In the genomic region with DNA sequence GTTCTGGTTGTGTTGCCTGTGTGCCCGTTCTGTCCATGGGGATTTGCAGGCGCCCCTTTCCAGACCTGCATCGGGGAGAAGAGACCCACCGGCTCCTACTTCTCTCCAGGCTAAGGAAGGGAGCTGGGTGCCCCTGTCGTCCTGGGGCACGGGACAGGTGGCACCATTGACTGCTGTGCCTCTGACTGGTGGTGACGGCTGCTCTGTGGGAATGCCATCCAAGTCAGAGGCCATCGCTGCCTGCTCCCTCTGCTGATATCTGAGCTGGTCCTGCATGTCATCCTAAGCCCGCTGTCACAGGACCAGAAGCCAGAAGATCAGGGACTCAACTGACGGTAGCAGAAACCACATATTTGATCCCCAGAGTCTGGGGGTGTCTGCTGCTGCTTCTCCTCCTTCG, we compare ENCODE assay signal across 14 mouse cellular contexts. TPM values are rescaled to one million over a fixed set of nuclear protein-coding genes. Genes with fewer than 3 reads are reported as not detected.
DNase-seq lines count a peak whose midpoint lies in the region; ATAC-seq lines count a peak whose summit lies in the region.
"Had no signal": no experiment of that assay in that cellular context is flagged by ENCODE, and none has a peak within 500 bp of the region (broad histone marks: within the 10 kb centered on the region; RNA-seq: fewer than 3 reads in every experiment).

No protein-coding gene starts in this region.

- no peaks in the 10 kb centered on the region for H3K9me3 ChIP-seq in hindbrain, embryonic 12.5 days (replicated peaks)
- H3K9me3 ChIP-seq in hindbrain, embryonic 14.5 days (ENCODE audit: control insufficient read depth, low read length), result no peaks in the 10 kb centered on the region
- H3K9me3 ChIP-seq in midbrain, embryonic 11.5 days (ENCODE audit: control insufficient read depth, low read length), result no peaks in the 10 kb centered on the region
- no peaks in the 10 kb centered on the region for H3K9me3 ChIP-seq in midbrain, embryonic 16.5 days (replicated peaks; ENCODE audit: control insufficient read depth, low read length, poor library complexity, severe bottlenecking)
- no peaks in the 10 kb centered on the region for H3K9me3 ChIP-seq in embryonic facial prominence, embryonic 12.5 days

- peak overlapping the region; percentile 41; the same call in 1 of the 2 replicates for H3K9ac ChIP-seq in hindbrain, embryonic 12.5 days
- no peak overlapping the region for H3K9ac ChIP-seq in hindbrain, embryonic 14.5 days
- H3K9ac ChIP-seq in midbrain, embryonic 11.5 days (ENCODE audit: low read length), result peak overlapping the region; percentile 26; the same call in 1 of the 2 replicates
- H3K9ac ChIP-seq in midbrain, embryonic 16.5 days (ENCODE audit: low read depth, low read length), result no peak overlapping the region
- H3K9ac ChIP-seq in embryonic facial prominence, embryonic 12.5 days, result no peak overlapping the region; the same call in 1 of the 2 replicates
- H3K9ac ChIP-seq: liver, embryonic 14.5 days had no signal

- H3K27ac ChIP-seq in hindbrain, embryonic 12.5 days, result no peak overlapping the region
- no peak overlapping the region for H3K27ac ChIP-seq in hindbrain, embryonic 14.5 days
- no peak overlapping the region for H3K27ac ChIP-seq in midbrain, embryonic 11.5 days (ENCODE audit: low read depth, low read length)
- H3K27ac ChIP-seq in midbrain, embryonic 16.5 days (ENCODE audit: low read length), result no peak overlapping the region
- no peak overlapping the region for H3K27ac ChIP-seq in embryonic facial prominence, embryonic 12.5 days
- H3K27ac ChIP-seq in macrophage, result peak overlapping the region; percentile 78
- H3K27ac ChIP-seq: liver, embryonic 14.5 days had no signal

- peaks cover 30% of the 10 kb centered on the region for H3K79me2 ChIP-seq in macrophage (ENCODE audit: inconsistent target)

- H3K27me3 ChIP-seq in hindbrain, embryonic 12.5 days, result peaks cover 10% of the 10 kb centered on the region; the same call in 1 of the 2 replicates
- no peaks in the 10 kb centered on the region for H3K27me3 ChIP-seq in hindbrain, embryonic 14.5 days (ENCODE audit: control insufficient read depth, insufficient read depth, low read length)
- H3K27me3 ChIP-seq in midbrain, embryonic 11.5 days (ENCODE audit: control insufficient read depth, insufficient read depth, low read length), result no peaks in the 10 kb centered on the region
- no peaks in the 10 kb centered on the region for H3K27me3 ChIP-seq in midbrain, embryonic 16.5 days (ENCODE audit: control insufficient read depth, insufficient read depth, low read depth, low read length)
- H3K27me3 ChIP-seq in embryonic facial prominence, embryonic 12.5 days, result no peaks in the 10 kb centered on the region

- H3K4me2 ChIP-seq in hindbrain, embryonic 12.5 days (replicated peaks), result no peak overlapping the region
- no peak overlapping the region for H3K4me2 ChIP-seq in hindbrain, embryonic 14.5 days (replicated peaks)
- no peak overlapping the region for H3K4me2 ChIP-seq in midbrain, embryonic 11.5 days
- no peak overlapping the region for H3K4me2 ChIP-seq in midbrain, embryonic 16.5 days (ENCODE audit: low read length)
- 0 out of 2 replicates have a peak overlapping the region, but pooled peaks have one; percentile 9 for H3K4me2 ChIP-seq in embryonic facial prominence, embryonic 12.5 days (replicated peaks)

- 62% methylated on average over 11 of the region's 11 CpGs for WGBS in hindbrain, embryonic 12.5 days
- WGBS in hindbrain, embryonic 14.5 days, result 66% methylated on average over 11 of the region's 11 CpGs
- 72% methylated on average over 11 of the region's 11 CpGs for WGBS in midbrain, embryonic 11.5 days
- 64% methylated on average over 11 of the region's 11 CpGs for WGBS in midbrain, embryonic 16.5 days
- WGBS in embryonic facial prominence, embryonic 12.5 days, result 58% methylated on average over 11 of the region's 11 CpGs
- WGBS in macrophage (ENCODE audit: missing documents), result 54% methylated on average over 11 of the region's 11 CpGs

- no peak for ATAC-seq in hindbrain, embryonic 12.5 days (ENCODE audit: low FRiP score)
- ATAC-seq in hindbrain, embryonic 14.5 days (ENCODE audit: low FRiP score), result no peak
- no peak for ATAC-seq in midbrain, embryonic 11.5 days (ENCODE audit: low FRiP score)
- no peak for ATAC-seq in midbrain, embryonic 16.5 days
- no peak for ATAC-seq in embryonic facial prominence, embryonic 12.5 days (ENCODE audit: insufficient number of reproducible peaks, insufficient read depth, low FRiP score, low TSS enrichment)

- peaks cover 49% of the 10 kb centered on the region for H3K4me1 ChIP-seq in hindbrain, embryonic 12.5 days
- H3K4me1 ChIP-seq in hindbrain, embryonic 14.5 days (replicated peaks; ENCODE audit: control insufficient read depth, insufficient read depth, low read length), result peaks cover 3% of the 10 kb centered on the region; the same call in 1 of the 2 replicates
- no peaks in the 10 kb centered on the region; the same call in 1 of the 2 replicates for H3K4me1 ChIP-seq in midbrain, embryonic 11.5 days (ENCODE audit: control insufficient read depth, insufficient read depth, low read length)
- H3K4me1 ChIP-seq in midbrain, embryonic 16.5 days (ENCODE audit: control insufficient read depth, insufficient read depth, low read length), result no peaks in the 10 kb centered on the region; the same call in 1 of the 2 replicates
- H3K4me1 ChIP-seq in embryonic facial prominence, embryonic 12.5 days, result peaks cover 41% of the 10 kb centered on the region

- H3K36me3 ChIP-seq in hindbrain, embryonic 12.5 days, result peaks cover 2% of the 10 kb centered on the region; the same call in 1 of the 2 replicates
- H3K36me3 ChIP-seq in hindbrain, embryonic 14.5 days (replicated peaks; ENCODE audit: control insufficient read depth, insufficient read depth), result 0 out of 2 replicates have a peak, but pooled peaks cover 7% of the 10 kb centered on the region
- no peaks in the 10 kb centered on the region for H3K36me3 ChIP-seq in midbrain, embryonic 11.5 days (ENCODE audit: control insufficient read depth, insufficient read depth, low read length)
- no peaks in the 10 kb centered on the region for H3K36me3 ChIP-seq in midbrain, embryonic 16.5 days (ENCODE audit: control insufficient read depth, insufficient read depth, low read length)
- H3K36me3 ChIP-seq in embryonic facial prominence, embryonic 12.5 days, result no peaks in the 10 kb centered on the region
- no peaks in the 10 kb centered on the region for H3K36me3 ChIP-seq in macrophage (ENCODE audit: inconsistent target)

- no peak for DNase-seq in hindbrain, embryonic 14.5 days (ENCODE audit: low spot score)
- DNase-seq in midbrain, embryonic 11.5 days (ENCODE audit: low spot score, missing footprints), result no peak
- no peak for DNase-seq in frontal cortex, postnatal 10 days (ENCODE audit: low spot score in 2 of 2)
- DNase-seq: adrenal gland, adult 8-10 months; heart, adult 18-20 months; kidney, adult 11 months; spleen, adult 18-20 months had no signal

- no peak overlapping the region for H3K4me3 ChIP-seq in hindbrain, embryonic 12.5 days
- H3K4me3 ChIP-seq in hindbrain, embryonic 14.5 days (replicated peaks; ENCODE audit: low read length), result no peak overlapping the region
- H3K4me3 ChIP-seq in midbrain, embryonic 11.5 days (ENCODE audit: low read depth, low read length), result no peak overlapping the region
- no peak overlapping the region for H3K4me3 ChIP-seq in midbrain, embryonic 16.5 days (ENCODE audit: low read depth, low read length)
- no peak overlapping the region for H3K4me3 ChIP-seq in embryonic facial prominence, embryonic 12.5 days
- H3K4me3 ChIP-seq in macrophage (ENCODE audit: inconsistent target), result peak overlapping the region; percentile 20

RNA-seq across cellular contexts. Expression of a gene that starts 2.6 kb away (rescaled TPM):
- 1.6 and 2.1 TPM in 2 replicates for polyA plus RNA-seq in hindbrain, embryonic 12.5 days (2016; fragmentation: Nextera tagmentation; extraction: Ambion mirVana)
- 0.26 TPM in 1 of 2 replicates, not detected in the other for polyA plus RNA-seq in hindbrain, embryonic 14.5 days (2014; fragmentation: Nextera tagmentation; extraction: Ambion mirVana)
- 0.94 and 1.2 TPM in 2 replicates for polyA plus RNA-seq in midbrain, embryonic 11.5 days (2014; fragmentation: Nextera tagmentation; extraction: Ambion mirVana)
- polyA plus RNA-seq in midbrain, embryonic 16.5 days (2015; fragmentation: Nextera tagmentation; extraction: Ambion mirVana), result 0.22 and 0.23 TPM in 2 replicates
- polyA plus RNA-seq in embryonic facial prominence, embryonic 12.5 days (2016; fragmentation: Nextera tagmentation; extraction: Ambion mirVana), result 1.7 and 2.2 TPM in 2 replicates
- total RNA-seq in macrophage (2018; cell fraction: chromatin; rRNA removed), result 10 to 100 TPM in 2 of 26 experiments, 1 to 10 TPM in 24; 1.4 to 12.8 (median 4.6) TPM
- 10 to 100 TPM in 7 of 26 experiments, 1 to 10 TPM in 19; 2.9 to 21.7 (median 7.9) TPM for total RNA-seq in macrophage (2018; cell fraction: cytosol; rRNA removed)
- total RNA-seq in macrophage (2018; cell fraction: nucleus; rRNA removed), result 10 to 100 TPM in 18 of 26 experiments, 1 to 10 TPM in 8; 3.3 to 24.8 (median 11.9) TPM
- polyA plus RNA-seq in macrophage (2018), result 2.2 to 3.8 TPM (median 3.6 TPM) in 3 replicates

RNA-seq across cellular contexts. Expression of a gene that starts 15.1 kb away (rescaled TPM):
- polyA plus RNA-seq in hindbrain, embryonic 12.5 days (2016; fragmentation: Nextera tagmentation; extraction: Ambion mirVana), result 185 and 210 TPM in 2 replicates
- polyA plus RNA-seq in hindbrain, embryonic 14.5 days (2014; fragmentation: Nextera tagmentation; extraction: Ambion mirVana), result 510 and 527 TPM in 2 replicates
- polyA plus RNA-seq in midbrain, embryonic 11.5 days (2014; fragmentation: Nextera tagmentation; extraction: Ambion mirVana), result 284 and 295 TPM in 2 replicates
- polyA plus RNA-seq in midbrain, embryonic 16.5 days (2015; fragmentation: Nextera tagmentation; extraction: Ambion mirVana), result 405 and 443 TPM in 2 replicates
- polyA plus RNA-seq in embryonic facial prominence, embryonic 12.5 days (2016; fragmentation: Nextera tagmentation; extraction: Ambion mirVana), result 123 and 134 TPM in 2 replicates
- 10 to 100 TPM in 19 of 26 experiments, 1 to 10 TPM in 7; 3.3 to 45.5 (median 14.6) TPM for total RNA-seq in macrophage (2018; cell fraction: chromatin; rRNA removed)
- total RNA-seq in macrophage (2018; cell fraction: cytosol; rRNA removed), result 100 to 1,000 TPM; 134 to 213 (median 179) TPM
- 100 to 1,000 TPM in 1 of 26 experiments, 10 to 100 TPM in 25; 23.9 to 119 (median 63.2) TPM for total RNA-seq in macrophage (2018; cell fraction: nucleus; rRNA removed)
- 148 to 197 TPM (median 177 TPM) in 3 replicates for polyA plus RNA-seq in macrophage (2018)

RNA-seq across cellular contexts. Expression of a gene that starts 17.3 kb away (rescaled TPM):
- 12.1 and 13.6 TPM in 2 replicates for polyA plus RNA-seq in hindbrain, embryonic 12.5 days (2016; fragmentation: Nextera tagmentation; extraction: Ambion mirVana)
- 0.78 and 2.5 TPM in 2 replicates for polyA plus RNA-seq in hindbrain, embryonic 14.5 days (2014; fragmentation: Nextera tagmentation; extraction: Ambion mirVana)
- 9.7 and 10.2 TPM in 2 replicates for polyA plus RNA-seq in midbrain, embryonic 11.5 days (2014; fragmentation: Nextera tagmentation; extraction: Ambion mirVana)
- 14.0 and 49.2 TPM in 2 replicates for polyA plus RNA-seq in midbrain, embryonic 16.5 days (2015; fragmentation: Nextera tagmentation; extraction: Ambion mirVana)
- 21.5 and 22.7 TPM in 2 replicates for polyA plus RNA-seq in embryonic facial prominence, embryonic 12.5 days (2016; fragmentation: Nextera tagmentation; extraction: Ambion mirVana)
- 1 to 10 TPM in 2 of 26 experiments, not detected in 24; 1.3 to 1.8 TPM for total RNA-seq in macrophage (2018; cell fraction: chromatin; rRNA removed)
- under 1 TPM in 3 of 26 experiments, not detected in 23; 0.15 to 0.31 (median 0.17) TPM for total RNA-seq in macrophage (2018; cell fraction: cytosol; rRNA removed)
- 1 to 10 TPM in 2 of 26 experiments, not detected in 24; 1.4 TPM for total RNA-seq in macrophage (2018; cell fraction: nucleus; rRNA removed)
- polyA plus RNA-seq in macrophage (2018), result not detected in 3 replicates
- total RNA-seq: common myeloid progenitor, adult 5-6 weeks; megakaryocyte progenitor cell, adult 5-6 weeks had no signal

RNA-seq across cellular contexts. Expression of a gene that starts 33.7 kb away (rescaled TPM):
- 9.0 and 10.4 TPM in 2 replicates for polyA plus RNA-seq in hindbrain, embryonic 12.5 days (2016; fragmentation: Nextera tagmentation; extraction: Ambion mirVana)
- polyA plus RNA-seq in hindbrain, embryonic 14.5 days (2014; fragmentation: Nextera tagmentation; extraction: Ambion mirVana), result 5.8 and 6.6 TPM in 2 replicates
- polyA plus RNA-seq in midbrain, embryonic 11.5 days (2014; fragmentation: Nextera tagmentation; extraction: Ambion mirVana), result 4.8 and 5.3 TPM in 2 replicates
- 2.6 and 3.0 TPM in 2 replicates for polyA plus RNA-seq in midbrain, embryonic 16.5 days (2015; fragmentation: Nextera tagmentation; extraction: Ambion mirVana)
- 13.4 and 14.6 TPM in 2 replicates for polyA plus RNA-seq in embryonic facial prominence, embryonic 12.5 days (2016; fragmentation: Nextera tagmentation; extraction: Ambion mirVana)
- 1 to 10 TPM in 2 of 26 experiments, under 1 TPM in 2, not detected in 22; 0.22 to 3.4 (median 0.92) TPM for total RNA-seq in macrophage (2018; cell fraction: chromatin; rRNA removed)
- total RNA-seq in macrophage (2018; cell fraction: cytosol; rRNA removed), result under 1 TPM; 0.03 to 0.60 (median 0.14) TPM
- under 1 TPM in 16 of 26 experiments, not detected in 10; 0.12 to 0.49 (median 0.28) TPM for total RNA-seq in macrophage (2018; cell fraction: nucleus; rRNA removed)
- polyA plus RNA-seq in macrophage (2018), result 0.15 to 0.32 TPM (median 0.31 TPM) in 3 replicates

RNA-seq across cellular contexts. Expression of a gene that starts 35.6 kb away (rescaled TPM):
- 55.6 and 60.3 TPM in 2 replicates for polyA plus RNA-seq in hindbrain, embryonic 12.5 days (2016; fragmentation: Nextera tagmentation; extraction: Ambion mirVana)
- polyA plus RNA-seq in hindbrain, embryonic 14.5 days (2014; fragmentation: Nextera tagmentation; extraction: Ambion mirVana), result 96.1 and 96.4 TPM in 2 replicates
- polyA plus RNA-seq in midbrain, embryonic 11.5 days (2014; fragmentation: Nextera tagmentation; extraction: Ambion mirVana), result 8.3 and 8.6 TPM in 2 replicates
- polyA plus RNA-seq in midbrain, embryonic 16.5 days (2015; fragmentation: Nextera tagmentation; extraction: Ambion mirVana), result 186 and 206 TPM in 2 replicates
- 15.9 and 16.6 TPM in 2 replicates for polyA plus RNA-seq in embryonic facial prominence, embryonic 12.5 days (2016; fragmentation: Nextera tagmentation; extraction: Ambion mirVana)
- under 1 TPM in 1 of 26 experiments, not detected in 25; 0.44 TPM for total RNA-seq in macrophage (2018; cell fraction: chromatin; rRNA removed)
- not detected for total RNA-seq in macrophage (2018; cell fraction: cytosol; rRNA removed)
- not detected for total RNA-seq in macrophage (2018; cell fraction: nucleus; rRNA removed)
- polyA plus RNA-seq in macrophage (2018), result not detected in 3 replicates
- total RNA-seq: common myeloid progenitor, adult 5-6 weeks; megakaryocyte progenitor cell, adult 5-6 weeks had no signal

Comparison
In these comparisons a context has a peak if more than half of its experiments do, and no peak if none do; other contexts are left out.
1. H3K9ac ChIP-seq: peak in hindbrain, embryonic 12.5 days (single experiment) and midbrain, embryonic 11.5 days (single experiment); none in hindbrain, embryonic 14.5 days (single experiment), midbrain, embryonic 16.5 days (single experiment) and embryonic facial prominence, embryonic 12.5 days (single experiment).